Mouse (Mus musculus) kidney, adult 2 months (tissue): ENCODE data around the gene Tex46.

Experiments used
- CTCF ChIP-seq: fragments of 200-500 bp; conservative IDR thresholded peaks from 2 replicates; pipeline ENCODE4 v1.5.1; 2011; ENCODE audit warnings: low read depth, mild to moderate bottlenecking, control low read depth, low read length, moderate library complexity, mixed read lengths; ENCODE audit not compliant: insufficient read depth, insufficient read length
- POLR2A ChIP-seq: fragments of 200-500 bp; IDR thresholded peaks from one replicate; pipeline ENCODE4 v1.6.1; 2011; ENCODE audit warnings: low read depth, low read length, control low read depth

GRCm38 (mm10) chr4:136650261-136650660 is 40.0 kb downstream of the Tex46 start:
- TF ChIP-seq CTCF (no peak), POLR2A (no peak)
